Mouse (Mus musculus): ENCODE results near the gene Gucd1.
"Not testable (repeated sequence)": the region's sequence is repeated elsewhere in the genome, so short reads cannot be mapped to it uniquely, and the experiment has no call there.

Gucd1 gene

GRCm38 (mm10) chr10:75504234-75505129 is 13.3 kb downstream of the Gucd1 start:
- no peak for DNase-seq (ENCODE audit: low read depth, low spot score)

GRCm38 (mm10) chr10:75503692-75504091 is 14.1 kb downstream of the Gucd1 start:
- no peak for DNase-seq (ENCODE audit: low read depth, low spot score)

GRCm38 (mm10) chr10:75501641-75502040 is 16.1 kb downstream of the Gucd1 start:
- DNase-seq (ENCODE audit: low read depth, low spot score), result no peak

GRCm38 (mm10) chr10:75500345-75500744 is 17.4 kb downstream of the Gucd1 start:
- DNase-seq (ENCODE audit: low read depth, low spot score), result no peak

GRCm38 (mm10) chr10:75499791-75500190 is 18.0 kb downstream of the Gucd1 start:
- no peak for DNase-seq (ENCODE audit: low read depth, low spot score)

GRCm38 (mm10) chr10:75499214-75499613 is 18.6 kb downstream of the Gucd1 start:
- not testable (repeated sequence) for DNase-seq (ENCODE audit: low read depth, low spot score)

GRCm38 (mm10) chr10:75495921-75496320 is 21.9 kb downstream of the Gucd1 start:
- DNase-seq (ENCODE audit: low read depth, low spot score), result no peak

GRCm38 (mm10) chr10:75495304-75495703 is 22.5 kb downstream of the Gucd1 start:
- no peak for DNase-seq (ENCODE audit: low read depth, low spot score)

GRCm38 (mm10) chr10:75491936-75492262 is 25.9 kb downstream of the Gucd1 start:
- DNase-seq (ENCODE audit: low read depth, low spot score), result peak; percentile 65

GRCm38 (mm10) chr10:75491234-75491935 is 26.4 kb downstream of the Gucd1 start:
- no peak for DNase-seq (ENCODE audit: low read depth, low spot score)

GRCm38 (mm10) chr10:75490731-75491130 is 27.0 kb downstream of the Gucd1 start:
- no peak for DNase-seq (ENCODE audit: low read depth, low spot score)

- DNase-seq (ENCODE audit: low read depth, low spot score), result no peak
These were observed 28.2 kb downstream of the Gucd1 start for GRCm38 (mm10) chr10:75489522-75489921.

GRCm38 (mm10) chr10:75487131-75487530 is 30.6 kb downstream of the Gucd1 start:
- DNase-seq (ENCODE audit: low read depth, low spot score), result no peak

GRCm38 (mm10) chr10:75486086-75486979 is 31.4 kb downstream of the Gucd1 start:
- DNase-seq (ENCODE audit: low read depth, low spot score), result peak; percentile 73

- DNase-seq (ENCODE audit: low read depth, low spot score), result no peak
These were observed 33.0 kb downstream of the Gucd1 start for GRCm38 (mm10) chr10:75484767-75485166.

GRCm38 (mm10) chr10:75484066-75484465 is 33.7 kb downstream of the Gucd1 start:
- no peak for DNase-seq (ENCODE audit: low read depth, low spot score)

GRCm38 (mm10) chr10:75482919-75483483 is 34.8 kb downstream of the Gucd1 start:
- DNase-seq (ENCODE audit: low read depth, low spot score), result no peak

- DNase-seq (ENCODE audit: low read depth, low spot score), result no peak
These were observed 35.5 kb downstream of the Gucd1 start for GRCm38 (mm10) chr10:75482271-75482670.

- DNase-seq (ENCODE audit: low read depth, low spot score), result no peak
These were observed 36.1 kb downstream of the Gucd1 start for GRCm38 (mm10) chr10:75481703-75482102.

- DNase-seq (ENCODE audit: low read depth, low spot score), result no peak
These were observed 37.8 kb downstream of the Gucd1 start for GRCm38 (mm10) chr10:75479955-75480354.

GRCm38 (mm10) chr10:75477034-75477433 is 40.7 kb downstream of the Gucd1 start:
- DNase-seq (ENCODE audit: low read depth, low spot score), result no peak
